Mouse (Mus musculus): ENCODE measurements around the gene 1520401A03Rik. TPM values are rescaled to one million over a fixed set of nuclear protein-coding genes. Genes with fewer than 3 reads are reported as not detected.

The 1520401A03Rik gene
- polyA plus RNA-seq, 1 experiment from 2014 or later = 0.09 TPM

GRCm38 (mm10) chr17:23749400-23750191 is 27.0 kb upstream of the 1520401A03Rik start:
- H3K9ac ChIP-seq = no peak overlapping the region
- H3K27me3 ChIP-seq = peaks cover 37% of the 10 kb centered on the region
- H3K4me1 ChIP-seq = peaks cover 21% of the 10 kb centered on the region
- ATAC-seq (ENCODE audit: borderline replicate concordance, extremely low read depth, low FRiP score, low TSS enrichment) = 0 out of 2 replicates have a peak, but pooled peaks have one; percentile 15
- no peak overlapping the region for H3K27ac ChIP-seq
- peak overlapping the region; percentile 32; the same call in 1 of the 2 replicates for H3K4me3 ChIP-seq
- peak overlapping the region; percentile 43 for H3K4me2 ChIP-seq
- H3K36me3 ChIP-seq = peaks cover 22% of the 10 kb centered on the region
- WGBS = 80% methylated on average over 11 of the region's 11 CpGs
- H3K9me3 ChIP-seq = no peaks in the 10 kb centered on the region

GRCm38 (mm10) chr17:23748631-23749391 is 26.2 kb upstream of the 1520401A03Rik start:
- WGBS = 31% methylated on average over 10 of the region's 10 CpGs
- H3K4me1 ChIP-seq = peaks cover 23% of the 10 kb centered on the region
- H3K27me3 ChIP-seq = peaks cover 45% of the 10 kb centered on the region
- H3K27ac ChIP-seq = no peak overlapping the region
- no peaks in the 10 kb centered on the region for H3K9me3 ChIP-seq
- no peak overlapping the region for H3K9ac ChIP-seq
- no peak for ATAC-seq (ENCODE audit: borderline replicate concordance, extremely low read depth, low FRiP score, low TSS enrichment)
- H3K36me3 ChIP-seq = peaks cover 15% of the 10 kb centered on the region
- H3K4me3 ChIP-seq = peak overlapping the region; percentile 32
- H3K4me2 ChIP-seq = peak overlapping the region; percentile 43

- H3K27ac ChIP-seq = no peak overlapping the region
- peaks cover 23% of the 10 kb centered on the region for H3K4me1 ChIP-seq
- peaks cover 7% of the 10 kb centered on the region; the same call in 1 of the 2 replicates for H3K36me3 ChIP-seq
- ATAC-seq (ENCODE audit: borderline replicate concordance, extremely low read depth, low FRiP score, low TSS enrichment) = no peak
- no peak overlapping the region for H3K9ac ChIP-seq
- no peak overlapping the region for H3K4me2 ChIP-seq
- H3K27me3 ChIP-seq = peaks cover 52% of the 10 kb centered on the region
- no peaks in the 10 kb centered on the region for H3K9me3 ChIP-seq
- 18% methylated on average over 6 of the region's 6 CpGs for WGBS
- H3K4me3 ChIP-seq = no peak overlapping the region
Observed at GRCm38 (mm10) chr17:23748026-23748425, 25.4 kb upstream of the 1520401A03Rik start.

GRCm38 (mm10) chr17:23747471-23747870 is 24.9 kb upstream of the 1520401A03Rik start:
- no peak overlapping the region for H3K4me3 ChIP-seq
- H3K4me1 ChIP-seq = peaks cover 25% of the 10 kb centered on the region
- no peaks in the 10 kb centered on the region for H3K9me3 ChIP-seq
- 71% methylated on average over 3 of the region's 3 CpGs for WGBS
- no peak overlapping the region for H3K27ac ChIP-seq
- no peak overlapping the region for H3K4me2 ChIP-seq
- H3K36me3 ChIP-seq = peaks cover 1% of the 10 kb centered on the region; the same call in 1 of the 2 replicates
- H3K9ac ChIP-seq = no peak overlapping the region
- ATAC-seq (ENCODE audit: borderline replicate concordance, extremely low read depth, low FRiP score, low TSS enrichment) = no peak
- H3K27me3 ChIP-seq = peaks cover 58% of the 10 kb centered on the region

GRCm38 (mm10) chr17:23746767-23747166 is 24.2 kb upstream of the 1520401A03Rik start:
- Histone ChIP-seq H3K4me2 (no peak overlapping the region), H3K4me3 (no peak overlapping the region), H3K9ac (no peak overlapping the region), H3K27ac (no peak overlapping the region), H3K4me1 (peaks cover 31% of the 10 kb centered on the region), H3K36me3 (no peaks in the 10 kb centered on the region), H3K9me3 (no peaks in the 10 kb centered on the region), H3K27me3 (peaks cover 65% of the 10 kb centered on the region)
- ATAC-seq (ENCODE audit: borderline replicate concordance, extremely low read depth, low FRiP score, low TSS enrichment) = no peak
- 78% methylated on average over 3 of the region's 3 CpGs for WGBS

GRCm38 (mm10) chr17:23746311-23746710 is 23.7 kb upstream of the 1520401A03Rik start:
- Histone ChIP-seq H3K9ac (no peak overlapping the region), H3K36me3 (no peaks in the 10 kb centered on the region), H3K4me1 (peaks cover 31% of the 10 kb centered on the region), H3K4me2 (peak overlapping the region; percentile 51; the same call in 1 of the 2 replicates), H3K4me3 (no peak overlapping the region), H3K27ac (no peak overlapping the region), H3K9me3 (no peaks in the 10 kb centered on the region), H3K27me3 (peaks cover 70% of the 10 kb centered on the region)
- ATAC-seq (ENCODE audit: borderline replicate concordance, extremely low read depth, low FRiP score, low TSS enrichment) = no peak
- WGBS = 5% methylated on average over 12 of the region's 12 CpGs

- no peaks in the 10 kb centered on the region for H3K36me3 ChIP-seq
- no peak within 1 kb of the TSS for H3K27ac ChIP-seq
- peaks cover 77% of the 10 kb centered on the region for H3K27me3 ChIP-seq
- peak within 1 kb of the TSS; percentile 29 for H3K4me3 ChIP-seq
- peak within 1 kb of the TSS; percentile 51 for H3K4me2 ChIP-seq
- 1% methylated on average over 39 of the region's 45 CpGs for WGBS
- ATAC-seq (ENCODE audit: borderline replicate concordance, extremely low read depth, low FRiP score, low TSS enrichment) = no peak
- peaks cover 35% of the 10 kb centered on the region for H3K4me1 ChIP-seq
- peak within 1 kb of the TSS; percentile 11; the same call in 1 of the 2 replicates for H3K9ac ChIP-seq
- H3K9me3 ChIP-seq = no peaks in the 10 kb centered on the region
Observed at GRCm38 (mm10) chr17:23745301-23746251, 23.0 kb upstream of the 1520401A03Rik start, which contains the start of gene Kremen2. Kremen2 (minus strand) TSS chr17:23745833.

- Histone ChIP-seq H3K9ac (no peak overlapping the region), H3K4me2 (peak overlapping the region; percentile 51; the same call in 1 of the 2 replicates), H3K4me1 (peaks cover 38% of the 10 kb centered on the region), H3K9me3 (no peaks in the 10 kb centered on the region), H3K4me3 (peak overlapping the region; percentile 29; the same call in 1 of the 2 replicates), H3K27me3 (peaks cover 79% of the 10 kb centered on the region), H3K27ac (no peak overlapping the region), H3K36me3 (no peaks in the 10 kb centered on the region)
- WGBS = 5% methylated on average over 14 of the region's 14 CpGs
- ATAC-seq (ENCODE audit: borderline replicate concordance, extremely low read depth, low FRiP score, low TSS enrichment) = no peak
Observed at GRCm38 (mm10) chr17:23744651-23745050, 22.1 kb upstream of the 1520401A03Rik start.

GRCm38 (mm10) chr17:23744076-23744475 is 21.5 kb upstream of the 1520401A03Rik start:
- 22% methylated on average over 8 of the region's 8 CpGs for WGBS
- H3K27ac ChIP-seq = no peak overlapping the region

GRCm38 (mm10) chr17:23742941-23743340 is 20.4 kb upstream of the 1520401A03Rik start:
- Histone ChIP-seq H3K27me3 (peaks cover 76% of the 10 kb centered on the region), H3K4me1 (peaks cover 48% of the 10 kb centered on the region), H3K9ac (no peak overlapping the region), H3K9me3 (no peaks in the 10 kb centered on the region), H3K27ac (no peak overlapping the region), H3K4me2 (no peak overlapping the region; the same call in 1 of the 2 replicates), H3K4me3 (peak overlapping the region; percentile 13; the same call in 1 of the 2 replicates), H3K36me3 (no peaks in the 10 kb centered on the region)
- WGBS = 61% methylated on average over 12 of the region's 12 CpGs
- ATAC-seq (ENCODE audit: borderline replicate concordance, extremely low read depth, low FRiP score, low TSS enrichment) = no peak

More at GRCm38 (mm10) chr17:23744076-23744475, 21.5 kb upstream of the 1520401A03Rik start:
- Histone ChIP-seq H3K4me3 (no peak overlapping the region), H3K9ac (no peak overlapping the region), H3K36me3 (no peaks in the 10 kb centered on the region), H3K4me1 (peaks cover 39% of the 10 kb centered on the region), H3K27me3 (peaks cover 79% of the 10 kb centered on the region), H3K9me3 (no peaks in the 10 kb centered on the region), H3K4me2 (no peak overlapping the region)
- ATAC-seq (ENCODE audit: borderline replicate concordance, extremely low read depth, low FRiP score, low TSS enrichment) = no peak

All from lung, embryonic 15.5 days (tissue).